Mouse (Mus musculus) CH12.LX (cell line): ENCODE data around the gene Mical3. TPM values are rescaled to one million over a fixed set of nuclear protein-coding genes. Genes with fewer than 3 reads are reported as not detected.

Experiments
- DNase-seq: peaks from one replicate; pipeline ENCODE4 v3.0.0-alpha.2; 2013; ENCODE audit errors: extremely low read depth
- H3K27ac ChIP-seq: 2 replicates; pipeline ENCODE4 v1.5.1; 2012; ENCODE audit warnings: low read depth, mild to moderate bottlenecking, control low read depth, moderate library complexity; ENCODE audit not compliant: insufficient read depth
- H3K27me3 ChIP-seq: replicated peaks from 2 replicates; pipeline ENCODE3; 2012; ENCODE audit warnings: inconsistent platforms
- H3K36me3 ChIP-seq, 2 experiments: replicated peaks in 1 of 2; 2 replicates each; pipeline versions ENCODE3 to v1.6.1; 2012; ENCODE audit warnings: inconsistent platforms in 1 of 2, low read length in 1 of 2, mild to moderate bottlenecking in 1 of 2, mixed read lengths in 1 of 2, moderate library complexity in 1 of 2; ENCODE audit not compliant: control insufficient read depth in 1 of 2, insufficient read depth in 1 of 2
- H3K4me1 ChIP-seq, 2 experiments: 2 replicates each; pipeline ENCODE4 v1.6.1; 2012; ENCODE audit warnings: inconsistent platforms in 1 of 2, moderate library complexity in 1 of 2; ENCODE audit not compliant: insufficient read depth in 2 of 2, control insufficient read depth in 1 of 2
- H3K4me2 ChIP-seq: 2 replicates; pipeline ENCODE4 v1.6.1; 2012; ENCODE audit warnings: low read depth, mild to moderate bottlenecking, control low read depth; ENCODE audit not compliant: poor library complexity, insufficient read depth, severe bottlenecking
- H3K4me3 ChIP-seq, 3 experiments: fragments of 150-350 bp in 1 of 3; sonication (generic) in 1 of 3; replicated peaks in 1 of 3; 2 replicates each; pipeline versions ENCODE3 to v1.5.1; 2011 to 2012; ENCODE audit warnings: low read depth in 2 of 3, low read length in 2 of 3, mild to moderate bottlenecking in 2 of 3, moderate library complexity in 2 of 3, control low read depth in 1 of 3, improper control_type of control experiment in 1 of 3, inconsistent platforms in 1 of 3, mixed read lengths in 1 of 3; ENCODE audit not compliant: poor library complexity in 1 of 3
- H3K79me2 ChIP-seq: replicated peaks from 2 replicates; pipeline ENCODE4 v1.6.1; 2012; ENCODE audit warnings: mild to moderate bottlenecking, moderate library complexity; ENCODE audit not compliant: control insufficient read depth, poor library complexity, insufficient read depth, severe bottlenecking; ENCODE audit errors: extremely low read depth
- H3K9ac ChIP-seq: 2 replicates; pipeline ENCODE4 v1.6.1; 2012; ENCODE audit warnings: low read depth, mild to moderate bottlenecking, control low read depth, moderate library complexity; ENCODE audit not compliant: insufficient read depth
- H3K9me3 ChIP-seq: replicated peaks from 2 replicates; pipeline ENCODE3; 2012; ENCODE audit warnings: low read length, inconsistent platforms, mixed read lengths
- BHLHE40 ChIP-seq: IDR thresholded peaks from 2 replicates; pipeline ENCODE4 v1.6.1; 2011; ENCODE audit warnings: mild to moderate bottlenecking, low read depth, low read length, improper control_type of control experiment
- CHD1 ChIP-seq: IDR thresholded peaks from 2 replicates; pipeline ENCODE4 v1.6.1; 2012; ENCODE audit warnings: low read depth, low read length, improper control_type of control experiment, inconsistent platforms
- CHD2 ChIP-seq: IDR thresholded peaks from 2 replicates; pipeline ENCODE4 v1.6.1; 2011; ENCODE audit warnings: low read length, improper control_type of control experiment
- CTCF ChIP-seq, 2 experiments: IDR thresholded peaks in 1 of 2; conservative IDR thresholded peaks in 1 of 2; 2 replicates each; pipeline ENCODE4 v1.5.1; 2011 to 2012; ENCODE audit warnings: low read depth in 2 of 2, low read length in 2 of 2, improper control_type of control experiment in 1 of 2, inconsistent platforms in 1 of 2, mild to moderate bottlenecking in 1 of 2, moderate library complexity in 1 of 2
- E2F4 ChIP-seq: IDR thresholded peaks from 2 replicates; pipeline ENCODE4 v1.6.1; 2011; ENCODE audit warnings: low read depth, low read length, improper control_type of control experiment; ENCODE audit not compliant: insufficient replicate concordance
- ELF1 ChIP-seq: IDR thresholded peaks from 2 replicates; pipeline ENCODE4 v1.6.1; 2014; ENCODE audit warnings: low read depth, mild to moderate bottlenecking, inconsistent platforms, low read length, improper control_type of control experiment
- EP300 ChIP-seq: IDR thresholded peaks from 2 replicates; pipeline ENCODE4 v1.6.1; 2011; ENCODE audit warnings: low read length, improper control_type of control experiment
- ETS1 ChIP-seq: conservative IDR thresholded peaks from 2 replicates; pipeline ENCODE4 v1.6.1; 2012; ENCODE audit warnings: low read depth, mild to moderate bottlenecking, inconsistent platforms, low read length, improper control_type of control experiment, moderate library complexity
- HCFC1 ChIP-seq: IDR thresholded peaks from 2 replicates; pipeline ENCODE4 v1.6.1; 2012; ENCODE audit warnings: low read depth, mild to moderate bottlenecking, inconsistent platforms, low read length, improper control_type of control experiment
- IRF4 ChIP-seq: IDR thresholded peaks from 2 replicates; pipeline ENCODE4 v1.6.1; 2014; ENCODE audit warnings: low read depth, mild to moderate bottlenecking, inconsistent platforms, low read length, improper control_type of control experiment
- JUN ChIP-seq: IDR thresholded peaks from 2 replicates; pipeline ENCODE4 v1.6.1; 2011; ENCODE audit warnings: low read depth, mild to moderate bottlenecking, low read length, improper control_type of control experiment, moderate library complexity; ENCODE audit not compliant: insufficient read depth
- JUND ChIP-seq: conservative IDR thresholded peaks from 2 replicates; pipeline ENCODE4 v1.6.1; 2011; ENCODE audit warnings: low read depth, low read length, improper control_type of control experiment
- MAFK ChIP-seq: IDR thresholded peaks from 2 replicates; pipeline ENCODE4 v1.6.1; 2011; ENCODE audit warnings: low read length, improper control_type of control experiment; ENCODE audit not compliant: insufficient replicate concordance
- MAX ChIP-seq: IDR thresholded peaks from 2 replicates; pipeline ENCODE4 v1.6.1; 2011; ENCODE audit warnings: low read length, improper control_type of control experiment
- MAZ ChIP-seq: IDR thresholded peaks from 2 replicates; pipeline ENCODE4 v1.6.1; 2012; ENCODE audit warnings: low read depth, mild to moderate bottlenecking, inconsistent platforms, low read length, improper control_type of control experiment, moderate library complexity
- MEF2A ChIP-seq: IDR thresholded peaks from 2 replicates; pipeline ENCODE4 v1.6.1; 2014; ENCODE audit warnings: low read depth, mild to moderate bottlenecking, inconsistent platforms, low read length, improper control_type of control experiment, borderline replicate concordance
- MXI1 ChIP-seq: IDR thresholded peaks from 2 replicates; pipeline ENCODE4 v1.6.1; 2011; ENCODE audit warnings: mild to moderate bottlenecking, low read depth, low read length, improper control_type of control experiment
- MYC ChIP-seq: IDR thresholded peaks from 2 replicates; pipeline ENCODE4 v1.6.1; 2011; ENCODE audit warnings: low read depth, mild to moderate bottlenecking, improper control_type of control experiment, low read length
- NELFE ChIP-seq: IDR thresholded peaks from 2 replicates; pipeline ENCODE4 v1.6.1; 2011; ENCODE audit warnings: low read depth, low read length, improper control_type of control experiment
- PAX5 ChIP-seq: IDR thresholded peaks from 2 replicates; pipeline ENCODE4 v1.6.1; 2012; ENCODE audit warnings: low read length, inconsistent platforms, mixed read lengths
- POLR2A ChIP-seq: IDR thresholded peaks from 2 replicates; pipeline ENCODE4 v1.6.1; 2011; ENCODE audit warnings: low read depth, mild to moderate bottlenecking, improper control_type of control experiment, low read length
- POLR2AphosphoS2 ChIP-seq: IDR thresholded peaks from 2 replicates; pipeline ENCODE4 v1.6.1; 2011; ENCODE audit warnings: low read depth, low read length, improper control_type of control experiment
- RAD21 ChIP-seq: IDR thresholded peaks from 2 replicates; pipeline ENCODE4 v1.6.1; 2011; ENCODE audit warnings: low read depth, mild to moderate bottlenecking, low read length, improper control_type of control experiment, moderate library complexity
- SIN3A ChIP-seq: IDR thresholded peaks from 2 replicates; pipeline ENCODE4 v1.6.1; 2012; ENCODE audit warnings: low read length, improper control_type of control experiment, inconsistent platforms
- UBTF ChIP-seq: IDR thresholded peaks from 2 replicates; pipeline ENCODE4 v1.6.1; 2012; ENCODE audit warnings: low read depth, mild to moderate bottlenecking, inconsistent platforms, low read length, improper control_type of control experiment, moderate library complexity
- USF1 ChIP-seq: IDR thresholded peaks from 2 replicates; pipeline ENCODE4 v1.6.1; 2014; ENCODE audit warnings: low read depth, mild to moderate bottlenecking, inconsistent platforms, low read length, improper control_type of control experiment
- USF2 ChIP-seq: conservative IDR thresholded peaks from 2 replicates; pipeline ENCODE4 v1.6.1; 2011; ENCODE audit warnings: low read depth, low read length, improper control_type of control experiment
- ZC3H11A ChIP-seq: IDR thresholded peaks from 2 replicates; pipeline ENCODE4 v1.6.1; 2012; ENCODE audit warnings: low read depth, mild to moderate bottlenecking, inconsistent platforms, low read length, improper control_type of control experiment
- ZKSCAN1 ChIP-seq: IDR thresholded peaks from 2 replicates; pipeline ENCODE4 v1.6.1; 2012; ENCODE audit warnings: low read depth, inconsistent platforms, low read length, improper control_type of control experiment, borderline replicate concordance
- ZMIZ1 ChIP-seq: IDR thresholded peaks from 2 replicates; pipeline ENCODE4 v1.6.1; 2012; ENCODE audit warnings: low read depth, mild to moderate bottlenecking, inconsistent platforms, low read length, improper control_type of control experiment
- ZNF384 ChIP-seq: IDR thresholded peaks from 2 replicates; pipeline ENCODE4 v1.6.1; 2012; ENCODE audit warnings: low read depth, low read length, improper control_type of control experiment, inconsistent platforms
- dilution Hi-C: fragments of 300-500 bp; cut with MboI; formaldehyde crosslinking; loops from 2 replicates; pipeline ENCODE4 v1.14.3; 2020; ENCODE audit warnings: low sequenced_read_pairs; ENCODE audit not compliant: extremely low pct_unique_long_range_greater_than_20kb, extremely low pct_ligation_motif_present
- in situ Hi-C: fragments of 300-500 bp; cut with MboI; formaldehyde crosslinking; loops from 3 replicates; pipeline ENCODE4 v1.14.3; 2019; ENCODE audit warnings: low sequenced_read_pairs, low pct_ligation_motif_present, low pct_unique_long_range_greater_than_20kb, mixed read lengths
- polyA plus RNA-seq: library from polyadenylated mRNA; unstranded; fragments of >175 nt; gene quantifications from 2 replicates; pipeline ENCODE4 v1.2.1, GENCODE M21; 2012; ENCODE audit warnings: low read depth; ENCODE audit not compliant: insufficient read length
- total RNA-seq, 2 experiments: library from RNA; depleted of rRNA; stranded (reverse); fragments of 300-350 nt in 1 of 2; fragments of >200 nt in 1 of 2; gene quantifications; 2 replicates each; pipeline ENCODE4 v1.2.3; 2012 to 2014

The Mical3 gene
- total and polyA plus RNA-seq, 3 experiments: 10.2 to 56.3 (median 26.8) TPM

GRCm38 (mm10) chr6:121054340-121054739 is 76.5 kb downstream of the Mical3 start:
- dilution Hi-C loops: no loop called here
- H3K36me3 ChIP-seq: peaks cover 0 to 34% of the 10 kb centered on the region in 2 experiments

GRCm38 (mm10) chr6:121053585-121054112 is 77.2 kb downstream of the Mical3 start:
- Histone ChIP-seq H3K4me3 (peak overlapping the region in 1 of 3 experiments; percentile 23), H3K36me3 (peaks cover 0 to 35% of the 10 kb centered on the region in 2 experiments), H3K4me1 (peaks cover 24 to 96% of the 10 kb centered on the region in 2 experiments), H3K4me2 (peak overlapping the region; percentile 94; the same call in 1 of the 2 replicates), H3K9me3 (no peaks in the 10 kb centered on the region), H3K27ac (peak overlapping the region; percentile 92), H3K9ac (peak overlapping the region; percentile 36; the same call in 1 of the 2 replicates), H3K27me3 (no peaks in the 10 kb centered on the region), H3K79me2 (peaks cover 8% of the 10 kb centered on the region)
- in situ Hi-C loops (no loop called here), dilution Hi-C loops (no loop called here)
- DNase-seq: peak; percentile 89
- 0 out of 2 replicates have a peak, but pooled peaks have one; percentile 42 for TF ChIP-seq UBTF
- TF ChIP-seq MAZ: 0 out of 2 replicates have a peak, but pooled peaks have one; percentile 8
- TF ChIP-seq ZKSCAN1: no peak
- no peak for TF ChIP-seq USF2
- TF ChIP-seq ZMIZ1: 0 out of 2 replicates have a peak, but pooled peaks have one; percentile 29
- no peak for TF ChIP-seq JUND
- TF ChIP-seq IRF4: peak; percentile 76
- TF ChIP-seq PAX5: no peak
- no peak for TF ChIP-seq USF1
- peak; percentile 67 for TF ChIP-seq ETS1
- no peak for TF ChIP-seq NELFE
- TF ChIP-seq BHLHE40: peak; percentile 40; the same call in 1 of the 2 replicates
- no peak for TF ChIP-seq ZNF384
- no peak for TF ChIP-seq HCFC1
- TF ChIP-seq E2F4: no peak
- TF ChIP-seq ELF1: no peak
- no peak for TF ChIP-seq CHD1
- no peak; the same call in 1 of the 2 replicates for TF ChIP-seq RAD21
- no peak for TF ChIP-seq JUN
- no peak for TF ChIP-seq CHD2
- TF ChIP-seq POLR2AphosphoS2: no peak
- TF ChIP-seq MAFK: no peak
- peak; percentile 74 for TF ChIP-seq MEF2A
- 0 out of 2 replicates have a peak, but pooled peaks have one; percentile 63 for TF ChIP-seq MYC
- no peak for TF ChIP-seq ZC3H11A
- TF ChIP-seq CTCF (conservative IDR thresholded peaks at IDR 0.05 in 1 of 2, IDR thresholded peaks at IDR 0.05 in 1 of 2; ENCODE audit: low read depth in 2 of 2, low read length in 2 of 2): no peak
- peak; percentile 64; the same call in 1 of the 2 replicates for TF ChIP-seq MXI1
- peak; percentile 52; the same call in 1 of the 2 replicates for TF ChIP-seq MAX
- TF ChIP-seq SIN3A: no peak; the same call in none of the 2 replicates
- no peak for TF ChIP-seq POLR2A
- peak; percentile 70 for TF ChIP-seq EP300

More at GRCm38 (mm10) chr6:121054340-121054739, 76.5 kb downstream of the Mical3 start:
- Histone ChIP-seq H3K4me3 (peak overlapping the region in 1 of 3 experiments; percentile 23), H3K4me1 (peaks cover 24 to 96% of the 10 kb centered on the region in 2 experiments), H3K9me3 (no peaks in the 10 kb centered on the region), H3K79me2 (peaks cover 8% of the 10 kb centered on the region), H3K27ac (peak overlapping the region; percentile 92), H3K27me3 (no peaks in the 10 kb centered on the region), H3K4me2 (peak overlapping the region; percentile 94), H3K9ac (peak overlapping the region; percentile 36; the same call in 1 of the 2 replicates)
- peak; percentile 72 for DNase-seq
- in situ Hi-C loops: no loop called here
- peak; percentile 54 for TF ChIP-seq SIN3A
- TF ChIP-seq CTCF (conservative IDR thresholded peaks at IDR 0.05 in 1 of 2, IDR thresholded peaks at IDR 0.05 in 1 of 2; ENCODE audit: low read depth in 2 of 2, low read length in 2 of 2): no peak
- peak; percentile 8; the same call in 1 of the 2 replicates for TF ChIP-seq MXI1
